Mouse (Mus musculus): ENCODE measurements around the gene Hbb-bt.
"Not testable (repeated sequence)": the region's sequence is repeated elsewhere in the genome, so short reads cannot be mapped to it uniquely, and the experiment has no call there.

Hbb-bt gene

DNA sequence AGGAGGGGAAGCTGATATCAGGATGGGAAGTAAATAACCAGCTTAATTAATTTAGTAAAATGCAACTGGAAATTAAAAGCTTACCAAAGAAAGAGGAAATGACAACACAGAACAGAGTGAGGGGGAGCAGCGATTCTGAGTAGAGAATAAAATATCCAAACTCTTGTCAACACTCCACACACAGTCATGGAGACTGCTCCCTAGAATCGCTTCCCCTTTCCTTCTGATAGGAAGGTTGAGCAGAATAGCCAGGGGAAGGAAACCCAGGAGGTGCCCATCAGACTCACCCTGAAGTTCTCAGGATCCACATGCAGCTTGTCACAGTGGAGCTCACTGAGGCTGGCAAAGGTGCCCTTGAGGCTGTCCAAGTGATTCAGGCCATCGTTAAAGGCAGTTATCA, 644 bp downstream of the Hbb-bt start:
- H3K36me3 ChIP-seq (ENCODE audit: control insufficient read depth, insufficient read depth, low read length, poor library complexity, severe bottlenecking); DNase-seq (ENCODE audit: low read depth, low spot score); H3K27me3 ChIP-seq (ENCODE audit: control insufficient read depth, insufficient read depth, low read length, poor library complexity, severe bottlenecking): not testable (repeated sequence)

DNA sequence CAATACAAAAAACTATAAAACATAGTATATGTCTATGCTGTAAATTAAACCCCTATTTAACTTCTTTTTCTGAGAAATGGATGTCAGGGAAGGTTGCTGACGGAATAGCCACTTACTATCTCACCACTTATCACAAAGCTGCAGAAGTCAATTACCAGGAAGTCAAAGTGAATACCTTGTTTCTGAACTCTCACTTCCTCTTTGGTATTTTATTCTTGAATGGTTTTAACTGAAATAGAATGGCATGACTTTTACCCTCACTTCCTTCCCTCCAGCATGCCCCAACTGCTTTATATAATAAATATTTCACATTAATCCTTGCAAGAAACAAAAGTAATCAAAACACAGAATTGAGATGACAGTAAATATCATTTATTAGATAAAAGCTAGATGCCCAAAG, 1.6 kb downstream of the Hbb-bt start:
- no peaks in the 10 kb centered on the region for H3K27me3 ChIP-seq (ENCODE audit: control insufficient read depth, insufficient read depth, low read length, poor library complexity, severe bottlenecking)
- DNase-seq (ENCODE audit: low read depth, low spot score) = peak; percentile 75
- no peaks in the 10 kb centered on the region for H3K36me3 ChIP-seq (ENCODE audit: control insufficient read depth, insufficient read depth, low read length, poor library complexity, severe bottlenecking)

DNA sequence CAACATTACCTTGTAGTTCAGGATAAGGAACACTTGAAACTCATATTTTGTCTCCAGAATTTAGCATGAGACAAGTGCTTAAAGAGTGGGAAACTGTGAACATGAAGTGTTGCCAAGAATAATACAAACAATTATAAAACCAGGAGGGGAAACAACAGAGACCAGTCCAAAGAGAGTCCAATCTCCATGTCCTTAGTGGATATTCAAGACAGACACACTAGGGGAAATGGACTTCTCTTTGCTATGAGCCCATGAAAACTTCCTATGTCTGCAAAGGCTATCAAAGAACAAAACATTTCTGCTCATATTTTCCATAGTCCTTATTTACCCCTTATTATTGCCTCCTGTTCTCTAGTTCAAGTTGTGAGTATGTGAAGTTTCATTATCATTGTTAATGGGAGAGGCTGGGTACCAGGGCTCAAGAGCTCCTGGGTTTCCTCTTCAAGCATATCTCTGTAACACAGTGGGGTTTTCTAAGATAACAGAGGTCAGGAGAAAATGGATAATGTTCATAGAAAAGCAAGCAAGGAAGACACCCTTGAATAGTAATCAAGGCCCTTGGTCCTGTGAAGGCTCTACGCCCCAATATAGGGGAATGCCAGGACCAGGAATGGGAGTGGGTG, 2.5 kb downstream of the Hbb-bt start:
- Histone ChIP-seq H3K27me3 (ENCODE audit: control insufficient read depth, insufficient read depth, low read length, poor library complexity, severe bottlenecking) (no peaks in the 10 kb centered on the region), H3K36me3 (ENCODE audit: control insufficient read depth, insufficient read depth, low read length, poor library complexity, severe bottlenecking) (no peaks in the 10 kb centered on the region)
- DNase-seq (ENCODE audit: low read depth, low spot score) = no peak

DNA sequence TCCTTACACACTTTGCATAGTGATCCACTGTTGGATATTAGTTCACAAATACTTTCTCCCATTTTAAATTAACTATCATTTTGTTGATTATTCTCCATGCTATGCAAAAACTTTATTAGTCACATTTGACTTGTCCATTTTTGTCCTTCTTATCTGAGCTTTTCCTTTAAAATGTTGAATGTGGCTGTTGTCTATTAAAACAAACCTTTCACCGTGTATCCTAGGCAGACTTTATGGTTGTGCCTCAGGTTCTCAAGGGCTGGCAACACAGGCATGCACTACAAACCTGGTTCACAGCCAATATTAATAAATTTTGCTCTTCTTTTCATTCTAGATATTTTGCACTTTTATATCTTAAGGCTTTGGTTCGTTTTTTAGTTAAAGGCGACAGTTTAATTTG, 3.0 kb downstream of the Hbb-bt start:
- H3K36me3 ChIP-seq (ENCODE audit: control insufficient read depth, insufficient read depth, low read length, poor library complexity, severe bottlenecking) = no peaks in the 10 kb centered on the region
- H3K27me3 ChIP-seq (ENCODE audit: control insufficient read depth, insufficient read depth, low read length, poor library complexity, severe bottlenecking) = no peaks in the 10 kb centered on the region
- DNase-seq (ENCODE audit: low read depth, low spot score) = no peak

DNA sequence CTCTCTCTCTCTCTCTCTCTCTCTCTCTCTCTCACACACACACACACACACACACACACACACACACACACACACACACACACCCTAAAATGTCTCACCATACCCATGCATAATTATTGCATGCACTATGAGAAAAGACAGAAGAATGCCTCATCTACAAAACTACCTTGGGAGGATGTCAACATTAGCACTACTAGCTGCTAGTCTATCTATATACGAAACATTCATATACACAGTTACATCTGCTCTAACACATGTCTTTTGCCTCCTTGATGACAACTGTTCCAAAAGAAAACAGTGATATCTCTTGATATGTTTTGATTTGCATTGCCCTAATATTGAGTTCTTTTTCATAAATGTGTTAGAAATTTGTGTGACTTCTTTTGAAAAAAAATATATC, 3.5 kb downstream of the Hbb-bt start:
- Histone ChIP-seq H3K27me3 (ENCODE audit: control insufficient read depth, insufficient read depth, low read length, poor library complexity, severe bottlenecking) (no peaks in the 10 kb centered on the region), H3K36me3 (ENCODE audit: control insufficient read depth, insufficient read depth, low read length, poor library complexity, severe bottlenecking) (no peaks in the 10 kb centered on the region)
- no peak for DNase-seq (ENCODE audit: low read depth, low spot score)

DNA sequence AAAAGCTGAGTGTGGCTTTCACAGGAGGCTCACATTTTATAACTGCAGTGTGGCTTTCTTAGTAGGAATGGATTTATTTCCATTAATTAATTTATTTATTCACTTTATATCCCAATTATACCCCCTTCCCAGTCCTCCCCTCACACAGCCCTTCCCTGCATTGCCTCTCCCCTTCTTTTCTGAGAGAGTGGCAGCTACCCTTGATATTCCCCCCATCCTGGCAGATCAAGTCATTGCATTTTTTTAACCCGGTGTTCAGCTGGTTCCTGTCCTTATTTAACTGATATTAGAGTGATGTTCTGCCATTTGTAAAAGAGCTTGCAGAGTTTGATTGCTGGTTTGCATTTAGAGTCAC, 4.0 kb downstream of the Hbb-bt start:
- no peaks in the 10 kb centered on the region for H3K36me3 ChIP-seq (ENCODE audit: control insufficient read depth, insufficient read depth, low read length, poor library complexity, severe bottlenecking)
- DNase-seq (ENCODE audit: low read depth, low spot score) = no peak
- no peaks in the 10 kb centered on the region for H3K27me3 ChIP-seq (ENCODE audit: control insufficient read depth, insufficient read depth, low read length, poor library complexity, severe bottlenecking)

DNA sequence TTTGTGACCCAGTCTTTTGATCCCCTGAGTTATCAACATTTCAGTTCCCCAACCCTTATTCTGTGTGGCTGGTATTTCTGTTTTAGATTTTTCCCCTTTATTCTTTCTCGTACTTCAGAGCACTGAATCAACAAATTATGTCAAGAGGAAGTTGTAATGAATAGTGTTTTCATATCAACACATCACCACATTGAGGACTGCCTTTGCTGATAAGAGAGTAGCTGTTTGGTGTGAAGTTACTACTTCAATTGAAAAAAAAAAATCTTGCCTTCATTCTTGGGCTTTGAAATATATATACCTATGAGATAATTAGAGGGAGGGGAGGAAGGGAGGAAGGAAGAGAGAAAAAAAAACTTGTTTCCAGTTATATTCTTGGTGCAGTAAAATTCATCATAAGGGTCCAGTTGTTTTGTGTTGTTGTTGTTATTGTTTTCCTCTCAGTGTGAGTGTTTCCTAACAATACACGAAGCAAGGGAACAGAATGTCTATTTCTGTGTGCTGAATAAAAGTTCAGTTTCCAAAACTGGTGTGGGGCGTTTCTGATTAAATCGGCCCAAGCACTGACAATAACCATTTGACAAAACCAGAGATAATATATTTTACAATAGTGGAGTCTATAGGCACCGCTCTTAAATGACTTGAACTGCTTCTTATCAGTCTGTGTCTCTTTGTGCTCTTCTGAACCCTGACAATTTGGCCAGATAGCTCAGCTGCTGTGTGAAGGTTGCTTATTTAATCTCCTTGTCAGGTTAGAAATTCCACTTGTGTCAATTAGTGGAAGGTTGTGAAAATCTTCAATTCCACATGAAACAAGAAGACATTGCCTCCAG, 4.6 kb downstream of the Hbb-bt start:
- peak; percentile 35 for DNase-seq (ENCODE audit: low read depth, low spot score)
- Histone ChIP-seq H3K36me3 (ENCODE audit: control insufficient read depth, insufficient read depth, low read length, poor library complexity, severe bottlenecking) (no peaks in the 10 kb centered on the region), H3K27me3 (ENCODE audit: control insufficient read depth, insufficient read depth, low read length, poor library complexity, severe bottlenecking) (no peaks in the 10 kb centered on the region)

DNA sequence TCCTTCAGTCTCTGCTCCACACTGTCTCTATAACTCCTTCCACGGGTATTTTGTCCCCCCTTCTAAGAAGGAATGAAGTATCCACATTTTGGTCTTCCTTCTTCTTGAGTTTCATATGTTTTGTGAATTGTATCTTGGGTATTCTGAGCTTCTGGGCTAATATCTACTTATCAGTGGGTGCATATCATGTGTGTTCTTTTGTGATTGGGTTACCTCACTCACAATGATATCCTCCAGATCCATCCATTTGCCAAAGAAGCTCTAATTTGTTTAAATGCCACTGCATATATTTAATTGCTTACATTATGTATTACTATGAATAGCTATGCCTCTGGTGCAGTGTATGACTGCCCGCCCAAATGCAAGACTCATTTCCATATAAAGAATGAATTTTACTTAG, 5.7 kb downstream of the Hbb-bt start:
- not testable (repeated sequence) for H3K27me3 ChIP-seq (ENCODE audit: control insufficient read depth, insufficient read depth, low read length, poor library complexity, severe bottlenecking); DNase-seq (ENCODE audit: low read depth, low spot score); H3K36me3 ChIP-seq (ENCODE audit: control insufficient read depth, insufficient read depth, low read length, poor library complexity, severe bottlenecking)

DNA sequence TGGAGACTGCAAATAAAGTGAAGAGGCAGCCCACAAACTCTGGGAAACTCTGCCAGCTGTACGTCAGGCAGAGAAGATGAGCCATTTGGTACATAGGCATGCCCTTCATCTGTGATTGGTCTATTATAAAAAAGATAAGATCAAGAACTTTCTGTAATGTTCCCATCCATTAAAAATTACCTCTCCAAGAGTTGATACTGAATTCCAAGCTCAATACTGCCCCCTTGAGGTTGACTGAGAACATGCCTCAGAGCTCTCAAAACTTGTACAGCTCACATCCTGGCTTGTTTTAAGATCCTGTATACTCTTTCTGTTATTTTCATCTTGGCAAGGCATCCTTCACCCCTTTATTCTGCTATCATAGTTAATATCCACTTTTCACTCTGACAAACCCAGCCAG, 6.9 kb downstream of the Hbb-bt start:
- Histone ChIP-seq H3K36me3 (ENCODE audit: control insufficient read depth, insufficient read depth, low read length, poor library complexity, severe bottlenecking) (no peaks in the 10 kb centered on the region), H3K27me3 (ENCODE audit: control insufficient read depth, insufficient read depth, low read length, poor library complexity, severe bottlenecking) (no peaks in the 10 kb centered on the region)
- peak; percentile 68 for DNase-seq (ENCODE audit: low read depth, low spot score)

DNA sequence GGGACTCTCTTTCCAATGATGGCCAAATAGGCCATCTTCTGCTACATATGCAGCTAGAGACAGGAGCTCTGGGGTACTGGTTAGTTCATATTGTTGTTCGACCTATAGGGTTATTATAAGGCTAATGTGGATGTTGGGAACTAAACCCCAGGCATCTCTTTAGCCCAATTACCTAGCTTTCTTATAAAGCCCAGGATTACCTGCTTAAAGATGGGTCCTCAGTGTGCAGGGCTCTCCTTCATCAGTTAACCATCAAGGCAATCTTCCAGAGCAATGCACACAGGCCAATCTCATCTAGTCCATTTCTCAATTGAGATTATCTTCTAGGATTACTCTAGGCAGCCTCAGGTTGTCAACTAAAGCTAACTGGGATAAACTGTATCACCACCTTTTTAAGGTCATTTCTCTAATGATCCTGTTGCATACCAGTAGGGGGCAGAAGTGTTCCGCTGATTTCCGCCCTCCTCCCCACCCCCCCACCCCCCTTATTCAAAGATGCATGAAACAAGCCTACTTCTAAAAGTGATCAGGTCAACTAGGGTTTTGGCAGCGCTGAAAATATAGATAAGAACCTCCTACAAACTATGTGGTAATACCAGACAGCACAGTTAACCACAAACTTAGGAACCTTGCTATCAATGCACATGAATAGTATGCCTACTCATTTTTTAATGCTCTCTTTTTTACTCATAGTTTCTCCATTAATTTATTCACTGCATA, 21.0 kb downstream of the Hbb-bt start:
- peak; percentile 70 for DNase-seq (ENCODE audit: low read depth, low spot score)

DNA sequence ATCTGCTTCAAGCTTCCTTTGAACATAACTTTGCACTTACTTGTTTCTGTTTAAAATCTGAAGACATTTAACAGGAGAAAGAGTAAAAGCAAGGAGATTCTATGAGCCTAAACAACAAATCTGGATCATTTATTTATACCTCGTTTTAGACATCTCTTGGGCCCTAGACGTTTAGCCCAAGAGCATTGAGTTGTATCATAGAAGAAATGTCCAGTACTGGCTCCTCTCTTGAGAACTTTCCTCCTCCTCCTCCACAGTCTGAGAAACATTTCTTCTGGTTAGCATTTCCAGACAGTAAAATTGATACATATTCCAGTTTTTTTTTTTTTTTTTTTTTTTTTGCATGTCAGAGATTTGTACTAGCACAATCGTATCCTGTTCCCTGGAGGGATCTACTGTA, 22.1 kb downstream of the Hbb-bt start, which contains the start of gene Olfr67:
TSS of gene Olfr67 (minus strand) at position 101 of the 400 bp plus-strand sequence.
- no peaks in the 10 kb centered on the region for H3K27me3 ChIP-seq (ENCODE audit: control insufficient read depth, insufficient read depth, low read length, poor library complexity, severe bottlenecking)
- no peak for DNase-seq (ENCODE audit: low read depth, low spot score)
- no peaks in the 10 kb centered on the region for H3K36me3 ChIP-seq (ENCODE audit: control insufficient read depth, insufficient read depth, low read length, poor library complexity, severe bottlenecking)

More for the DNA sequence above, 21.0 kb downstream of the Hbb-bt start:
- no peaks in the 10 kb centered on the region for H3K27me3 ChIP-seq (ENCODE audit: control insufficient read depth, insufficient read depth, low read length, poor library complexity, severe bottlenecking)
- H3K36me3 ChIP-seq (ENCODE audit: control insufficient read depth, insufficient read depth, low read length, poor library complexity, severe bottlenecking) = no peaks in the 10 kb centered on the region

DNA sequence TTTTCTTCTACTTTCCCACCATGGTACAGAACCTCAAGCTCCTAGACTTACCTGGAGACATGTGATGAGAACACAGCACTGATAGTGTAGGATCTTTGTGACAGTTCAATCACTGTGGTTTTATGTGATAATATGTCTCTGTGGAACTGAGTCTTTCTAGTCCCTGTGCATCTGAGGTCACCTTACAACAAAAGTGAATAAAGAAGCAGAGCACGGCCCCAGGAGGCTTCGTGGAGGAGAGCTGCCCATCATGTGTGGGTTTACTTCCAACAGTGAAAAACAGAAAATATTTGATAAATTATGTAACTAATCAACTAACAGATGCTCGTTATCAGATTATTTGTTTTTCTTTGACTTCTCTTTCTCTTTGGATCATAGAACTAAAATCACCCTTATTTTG, 34.2 kb downstream of the Hbb-bt start, which contains the start of gene Olfr68:
TSS of gene Olfr68 (minus strand) at position 101 of the 400 bp plus-strand sequence.
- DNase-seq (ENCODE audit: low read depth, low spot score) = no peak
- no peaks in the 10 kb centered on the region for H3K36me3 ChIP-seq (ENCODE audit: control insufficient read depth, insufficient read depth, low read length, poor library complexity, severe bottlenecking)
- H3K27me3 ChIP-seq (ENCODE audit: control insufficient read depth, insufficient read depth, low read length, poor library complexity, severe bottlenecking) = no peaks in the 10 kb centered on the region; the same call in 1 of the 2 replicates

DNA sequence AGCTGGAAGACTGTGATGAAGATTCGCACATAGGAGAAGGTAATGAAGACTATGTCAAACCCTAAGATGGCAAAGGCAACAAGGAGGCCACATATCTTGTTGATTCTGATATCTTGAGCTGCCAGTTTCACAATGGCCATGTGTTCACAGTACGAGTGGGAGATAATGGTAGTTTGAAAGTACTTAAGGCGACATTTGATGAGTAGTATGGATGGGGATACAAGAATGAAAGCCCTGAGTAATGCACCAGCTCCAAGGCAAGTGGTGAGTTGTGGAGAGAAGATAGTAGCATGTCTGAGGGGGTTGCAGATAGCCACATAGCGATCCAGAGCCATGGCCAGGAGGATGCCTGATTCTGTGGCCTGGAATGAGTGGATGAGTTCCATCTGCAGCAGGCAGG, 36.1 kb downstream of the Hbb-bt start:
- not testable (repeated sequence) for DNase-seq (ENCODE audit: low read depth, low spot score); H3K27me3 ChIP-seq (ENCODE audit: control insufficient read depth, insufficient read depth, low read length, poor library complexity, severe bottlenecking); H3K36me3 ChIP-seq (ENCODE audit: control insufficient read depth, insufficient read depth, low read length, poor library complexity, severe bottlenecking)

DNA sequence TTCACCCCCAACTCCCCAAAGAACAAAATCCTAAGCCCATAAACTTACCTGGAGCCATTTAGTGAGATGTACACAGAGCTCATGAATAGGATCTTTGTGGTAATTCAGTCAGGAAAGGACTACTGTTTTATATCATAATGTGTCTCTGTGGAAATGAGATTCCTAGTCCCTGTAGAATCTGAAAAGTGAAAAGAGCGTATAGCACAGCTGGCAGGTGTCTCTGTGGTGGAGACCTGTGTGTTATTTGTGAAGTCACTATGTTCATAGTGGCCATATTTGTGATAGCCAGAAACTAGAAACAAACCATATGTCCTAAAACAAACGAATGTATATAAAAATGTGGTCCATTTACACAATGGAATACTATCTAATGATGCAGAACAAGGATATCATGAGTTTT, 42.3 kb downstream of the Hbb-bt start, which contains the start of gene Olfr69:
TSS of gene Olfr69 (minus strand) at position 101 of the 400 bp plus-strand sequence.
- no peaks in the 10 kb centered on the region for H3K27me3 ChIP-seq (ENCODE audit: control insufficient read depth, insufficient read depth, low read length, poor library complexity, severe bottlenecking)

DNA sequence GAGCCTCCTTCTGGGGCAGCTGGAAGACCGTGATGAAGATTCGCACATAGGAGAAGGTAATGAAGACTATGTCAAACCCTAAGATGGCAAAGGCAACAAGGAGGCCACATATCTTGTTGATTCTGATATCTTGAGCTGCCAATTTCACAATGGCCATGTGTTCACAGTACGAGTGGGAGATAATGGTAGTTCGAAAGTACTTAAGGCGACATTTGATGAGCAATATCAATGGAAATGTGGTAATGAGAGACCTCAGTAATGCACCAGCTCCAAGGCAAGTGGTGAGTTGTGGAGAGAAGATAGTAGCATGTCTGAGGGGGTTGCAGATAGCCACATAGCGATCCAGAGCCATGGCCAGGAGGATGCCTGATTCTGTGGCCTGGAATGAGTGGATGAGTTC, 46.1 kb downstream of the Hbb-bt start:
- H3K27me3 ChIP-seq (ENCODE audit: control insufficient read depth, insufficient read depth, low read length, poor library complexity, severe bottlenecking) = not testable (repeated sequence)

More for the DNA sequence above, 42.3 kb downstream of the Hbb-bt start, which contains the start of gene Olfr69:
- DNase-seq (ENCODE audit: low read depth, low spot score) = no peak
- H3K36me3 ChIP-seq (ENCODE audit: control insufficient read depth, insufficient read depth, low read length, poor library complexity, severe bottlenecking) = no peaks in the 10 kb centered on the region

More for the DNA sequence above, 46.1 kb downstream of the Hbb-bt start:
- DNase-seq (ENCODE audit: low read depth, low spot score); H3K36me3 ChIP-seq (ENCODE audit: control insufficient read depth, insufficient read depth, low read length, poor library complexity, severe bottlenecking): not testable (repeated sequence)

Data from splenic B cell, adult 2 months (primary cell).